Mouse (Mus musculus): ENCODE measurements around the gene Cnfn.
"Not testable (repeated sequence)": the region's sequence is repeated elsewhere in the genome, so short reads cannot be mapped to it uniquely, and the experiment has no call there.

Cnfn gene

DNA sequence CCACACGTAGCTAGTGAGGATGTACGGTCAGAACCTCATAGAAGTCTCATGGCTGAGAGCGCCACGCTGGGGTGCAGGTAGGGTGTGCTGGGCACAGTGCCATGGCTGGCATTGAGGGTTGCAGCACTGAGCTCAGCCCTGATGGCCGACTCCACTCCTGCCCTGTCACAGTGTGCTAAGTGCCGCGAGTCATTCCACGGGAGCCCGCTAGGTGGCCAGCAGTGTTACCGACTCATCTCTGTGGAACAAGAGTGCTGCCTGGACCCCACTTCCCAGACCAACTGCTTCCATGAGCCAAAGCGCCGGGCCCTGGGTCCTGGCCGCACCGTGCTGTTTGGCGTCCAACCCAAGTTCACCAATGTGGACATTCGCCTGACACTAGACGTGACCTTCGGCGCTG is 6.4 kb downstream of the Cnfn start:
- DNase-seq: no peak

DNA sequence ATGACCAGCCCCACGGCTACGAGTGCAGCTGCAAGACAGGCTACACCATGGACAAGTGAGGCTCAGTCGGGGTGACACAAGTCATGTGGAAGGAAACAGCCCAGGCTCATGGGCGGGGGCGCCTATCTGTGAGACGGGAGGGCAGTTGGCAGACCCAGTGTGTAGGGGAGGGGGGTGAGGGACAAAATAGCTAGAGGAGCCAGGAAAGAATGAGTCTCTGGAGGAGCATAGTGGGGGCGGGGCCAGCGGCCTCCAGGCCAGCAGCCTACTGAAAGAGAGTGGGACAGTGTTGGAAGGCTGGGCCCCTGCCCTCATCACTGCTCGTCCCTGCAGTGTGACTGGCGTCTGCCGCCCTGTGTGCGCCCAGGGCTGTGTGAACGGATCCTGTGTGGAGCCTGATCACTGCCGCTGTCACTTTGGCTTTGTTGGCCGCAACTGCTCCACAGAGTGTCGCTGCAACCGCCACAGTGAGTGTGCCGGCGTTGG is 10.8 kb downstream of the Cnfn start:
- no peak for DNase-seq

DNA sequence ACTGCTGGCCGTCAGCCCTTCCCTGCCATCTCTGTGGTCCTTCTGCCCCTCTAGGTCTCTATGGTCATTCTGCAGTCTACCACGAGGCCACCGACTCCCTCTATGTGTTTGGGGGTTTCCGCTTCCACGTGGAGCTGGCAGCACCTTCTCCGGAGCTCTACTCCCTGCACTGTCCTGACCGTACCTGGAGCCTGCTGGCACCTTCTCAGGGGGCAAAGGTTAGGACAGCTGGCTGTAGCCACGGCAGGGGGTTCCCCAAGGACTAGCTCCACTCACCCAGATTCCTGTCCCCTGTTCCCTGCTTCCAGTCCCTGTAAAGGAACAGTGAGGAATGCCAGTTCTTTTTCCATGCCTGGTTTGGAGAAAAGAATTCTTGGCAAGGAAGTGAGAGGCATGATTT is 20.7 kb downstream of the Cnfn start:
- DNase-seq: no peak

DNA sequence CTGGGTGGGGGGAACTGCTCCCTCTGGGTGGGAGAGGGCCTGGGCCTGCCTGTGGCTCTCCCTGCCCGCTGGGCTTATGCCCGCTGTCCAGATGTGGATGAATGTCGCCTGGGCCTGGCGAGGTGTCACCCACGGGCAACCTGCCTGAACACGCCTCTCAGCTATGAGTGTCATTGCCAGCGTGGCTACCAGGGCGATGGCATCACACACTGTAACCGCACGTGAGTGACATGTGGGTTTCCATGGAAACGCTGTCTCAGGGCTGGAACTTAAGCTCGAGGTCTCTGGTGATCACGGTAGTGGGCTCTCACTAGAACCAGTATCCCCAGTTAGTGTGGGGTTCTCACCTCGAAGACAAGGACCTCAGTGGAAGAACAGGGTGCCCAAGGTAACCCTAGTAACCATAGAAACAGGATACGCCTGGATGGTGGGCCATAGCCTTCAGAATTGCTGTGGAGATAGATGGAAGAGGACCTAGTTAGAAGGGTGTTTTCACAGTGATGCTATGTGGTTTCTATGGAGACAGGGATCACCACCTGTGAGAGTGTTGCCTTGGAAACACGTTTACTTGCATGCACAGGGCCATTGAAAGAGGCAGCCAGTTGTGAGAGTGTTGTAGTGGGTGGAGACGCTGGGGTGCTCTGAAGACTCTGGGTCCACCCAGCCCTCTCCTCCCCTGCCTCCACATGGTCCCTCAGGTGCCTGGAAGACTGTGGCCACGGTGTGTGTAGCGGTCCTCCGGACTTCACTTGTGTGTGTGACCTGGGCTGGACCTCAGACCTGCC is 28.3 kb downstream of the Cnfn start:
- DNase-seq: peak; percentile 37

DNA sequence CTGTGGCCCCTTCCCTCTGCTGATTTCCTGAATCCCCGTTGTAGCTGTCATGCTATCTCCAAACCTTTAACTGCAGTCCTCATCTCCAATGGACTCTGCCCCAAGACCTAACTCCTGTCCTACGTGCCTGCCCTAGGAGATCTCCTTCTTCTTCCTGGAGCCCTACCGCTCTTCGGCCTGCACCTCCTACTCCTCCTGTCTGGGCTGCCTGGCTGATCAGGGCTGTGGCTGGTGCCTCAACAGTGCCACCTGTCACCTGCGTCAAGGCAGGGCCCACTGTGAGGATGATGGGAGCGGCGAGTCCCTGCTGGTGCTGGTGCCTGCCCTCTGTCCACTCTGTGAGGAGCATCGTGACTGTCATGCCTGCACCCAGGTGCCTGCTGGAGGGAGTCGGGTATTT is 30.2 kb downstream of the Cnfn start:
- DNase-seq: no peak

DNA sequence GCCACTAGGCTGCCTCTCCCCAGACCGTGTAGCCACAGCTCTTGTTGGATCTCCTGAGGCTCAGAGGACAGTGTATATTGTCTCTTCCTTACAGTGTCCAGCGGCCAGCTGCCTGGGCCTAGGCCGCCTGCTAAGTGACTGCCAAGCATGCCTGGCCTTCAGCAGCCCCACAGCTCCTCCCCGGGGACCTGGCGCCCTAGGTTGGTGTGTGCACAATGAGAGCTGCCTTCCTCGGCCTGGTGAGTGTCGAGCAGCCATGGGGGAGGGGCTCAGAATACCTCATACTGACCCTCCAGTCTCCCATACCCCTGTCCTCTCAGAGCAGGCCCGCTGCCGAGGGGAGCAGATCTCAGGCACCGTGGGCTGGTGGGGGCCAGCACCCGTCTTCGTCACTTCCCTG is 35.1 kb downstream of the Cnfn start:
- DNase-seq: no peak

DNA sequence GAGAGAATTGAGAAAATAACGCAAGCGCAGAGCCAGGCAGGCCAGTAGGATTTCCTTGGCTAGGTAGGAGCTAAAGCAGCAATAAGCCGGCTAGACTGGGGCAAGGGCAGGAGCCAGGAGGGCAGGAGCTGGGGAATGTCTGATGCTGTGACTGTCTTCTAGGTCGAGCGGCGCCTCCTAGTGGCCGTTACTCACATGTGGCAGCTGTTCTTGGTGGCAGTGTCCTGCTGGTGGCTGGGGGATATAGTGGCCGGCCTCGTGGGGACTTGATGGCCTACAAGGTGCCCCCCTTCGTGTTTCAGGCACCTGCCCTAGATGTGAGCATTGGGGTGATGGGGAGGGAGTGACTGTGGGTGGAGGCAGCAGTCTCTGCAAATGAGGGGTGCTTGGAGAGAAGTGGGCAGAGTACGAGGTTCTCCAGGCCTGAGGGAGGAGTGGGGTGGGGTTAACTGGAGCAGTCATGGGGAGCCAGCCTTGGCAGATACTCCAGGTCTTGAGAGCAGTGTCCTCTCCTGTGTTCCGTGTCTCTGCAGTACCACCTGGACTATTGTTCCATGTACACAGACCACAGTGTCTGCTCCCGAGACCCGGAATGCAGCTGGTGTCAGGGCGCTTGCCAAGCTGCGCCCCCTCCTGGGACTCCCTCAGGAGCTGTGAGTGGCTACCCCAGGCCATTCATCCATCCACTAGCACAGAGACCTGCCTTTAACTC is 35.8 kb downstream of the Cnfn start:
- peak; percentile 71 for DNase-seq

DNA sequence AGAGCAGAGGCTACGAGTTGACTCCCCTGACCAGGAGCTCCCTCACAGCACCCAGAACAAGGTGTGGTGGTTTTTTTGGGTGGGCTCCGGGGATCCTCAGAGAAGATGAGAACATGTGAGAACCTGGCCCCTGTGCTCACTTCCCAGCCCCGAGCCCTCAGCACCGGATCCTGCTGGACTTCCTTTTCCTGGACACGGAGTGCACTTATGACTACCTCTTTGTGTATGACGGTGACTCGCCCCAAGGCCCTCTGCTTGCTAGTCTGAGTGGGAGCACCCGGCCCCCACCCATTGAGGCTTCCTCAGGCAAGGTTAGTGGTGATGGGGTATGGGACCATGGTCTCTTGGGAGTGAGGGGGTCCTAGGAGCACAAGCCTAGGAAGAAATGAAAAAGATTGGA is 43.3 kb downstream of the Cnfn start:
- no peak for DNase-seq

DNA sequence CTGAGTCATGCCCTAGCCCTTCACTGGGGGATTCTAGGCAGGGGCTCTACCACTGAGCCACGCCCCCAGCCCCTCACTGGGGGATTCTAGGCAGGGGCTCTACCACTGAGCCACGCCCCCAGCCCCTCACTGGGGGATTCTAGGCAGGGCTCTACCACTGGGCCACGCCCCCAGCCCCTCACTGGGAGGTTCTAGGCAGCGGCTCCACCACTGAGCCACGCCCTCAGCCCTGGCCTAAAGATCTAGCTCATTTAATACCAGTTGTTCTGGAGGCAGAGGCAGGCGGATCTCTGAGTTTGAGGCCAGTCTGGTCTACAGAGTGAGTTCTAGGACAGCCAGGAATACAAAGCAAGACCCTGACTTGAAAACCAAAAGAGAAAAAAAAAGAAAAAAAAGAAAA is 44.1 kb downstream of the Cnfn start:
- DNase-seq: not testable (repeated sequence)

DNA sequence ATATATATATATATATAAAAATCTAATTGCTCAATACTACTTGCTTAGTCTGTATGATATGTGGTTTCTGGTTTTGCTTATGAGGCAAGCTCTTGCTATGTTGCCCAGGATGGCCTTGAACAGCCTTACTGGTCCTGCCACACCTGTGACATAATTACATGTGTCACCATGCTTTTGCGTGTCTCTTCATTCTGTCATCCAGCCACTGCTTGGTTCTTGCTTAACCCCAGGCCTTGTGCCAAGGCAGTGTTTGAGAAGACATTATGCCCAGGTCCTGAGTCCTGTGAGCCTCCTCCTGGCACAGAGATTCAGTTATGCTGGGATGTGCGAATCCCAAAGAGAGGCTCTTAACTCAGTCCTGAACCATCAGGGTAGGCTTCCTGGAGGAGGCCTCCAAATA is 46.3 kb downstream of the Cnfn start:
- DNase-seq: no peak

DNA sequence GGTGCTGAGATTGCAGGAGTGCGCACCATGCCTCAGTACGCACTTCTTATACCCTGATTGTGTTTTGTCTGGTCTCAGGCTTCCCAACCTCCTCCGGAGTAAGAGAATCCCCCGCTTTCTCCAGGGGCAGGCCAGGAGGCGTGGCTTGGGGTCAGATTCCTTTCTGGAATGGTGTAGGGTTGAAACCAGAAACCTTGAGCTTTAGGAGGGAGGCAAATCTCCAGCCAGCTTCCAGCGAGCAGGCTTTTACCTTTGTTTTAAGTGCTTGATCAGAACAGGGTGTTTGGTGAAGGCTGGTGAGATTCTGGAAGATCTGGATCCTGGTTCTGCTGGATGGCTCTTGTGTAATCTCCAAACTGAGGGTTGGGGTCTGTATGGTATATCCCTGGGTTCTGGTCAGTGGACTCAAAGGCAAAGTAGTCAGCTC is 47.5 kb downstream of the Cnfn start:
- no peak for DNase-seq
